Mouse (Mus musculus) adrenal gland, adult (tissue): Measurements from ENCODE around the gene Nepro.

Experiments
- DNase-seq, 2 experiments: peaks; one replicate each; pipeline ENCODE4 v3.0.0; 2022 to 2023; ENCODE audit warnings: low spot score in 1 of 2; ENCODE audit not compliant: inconsistent age in 2 of 2

Nepro gene

DNA sequence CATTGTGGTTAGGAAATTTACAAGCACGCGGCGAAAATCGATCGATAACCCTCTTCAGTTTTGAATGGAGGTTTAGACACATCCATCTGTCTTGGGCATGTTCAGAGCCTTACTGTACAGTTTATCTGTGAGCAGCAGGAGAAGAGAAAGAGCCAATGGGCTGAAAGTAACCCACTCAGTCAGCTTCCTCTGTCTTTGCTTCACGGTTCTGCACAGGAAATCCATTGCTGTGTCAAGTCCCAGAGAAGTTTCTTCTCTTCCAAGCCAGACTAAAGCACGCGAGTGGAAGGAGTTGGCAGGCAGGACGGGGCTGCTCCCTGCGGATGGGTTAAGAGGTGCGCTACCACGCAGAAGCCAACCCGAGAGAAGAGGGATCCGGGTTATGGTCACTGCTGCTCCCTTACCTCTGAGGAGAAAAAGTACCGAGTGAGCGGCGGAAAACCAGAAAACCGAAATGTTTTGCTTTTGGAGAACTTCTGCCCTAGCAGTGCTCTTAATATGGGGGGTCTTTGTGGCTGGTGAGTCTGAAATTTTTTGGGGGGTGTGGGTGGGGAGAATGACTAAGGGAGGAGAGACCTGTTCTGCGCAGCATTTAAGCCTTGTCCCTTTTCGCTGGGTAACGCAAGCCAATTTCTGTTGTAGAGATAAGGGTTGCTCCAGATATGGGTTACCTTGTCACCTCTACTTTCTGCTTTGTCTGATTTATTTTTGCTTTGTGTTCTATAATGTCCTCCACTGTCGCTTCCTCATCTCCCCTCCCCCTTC, 41.6 kb downstream of the Nepro start, which contains the start of gene Cd200r1:
Cd200r1 (plus strand) TSS at position 182 of the 765 bp plus-strand sequence.
- DNase-seq: no peak

DNA sequence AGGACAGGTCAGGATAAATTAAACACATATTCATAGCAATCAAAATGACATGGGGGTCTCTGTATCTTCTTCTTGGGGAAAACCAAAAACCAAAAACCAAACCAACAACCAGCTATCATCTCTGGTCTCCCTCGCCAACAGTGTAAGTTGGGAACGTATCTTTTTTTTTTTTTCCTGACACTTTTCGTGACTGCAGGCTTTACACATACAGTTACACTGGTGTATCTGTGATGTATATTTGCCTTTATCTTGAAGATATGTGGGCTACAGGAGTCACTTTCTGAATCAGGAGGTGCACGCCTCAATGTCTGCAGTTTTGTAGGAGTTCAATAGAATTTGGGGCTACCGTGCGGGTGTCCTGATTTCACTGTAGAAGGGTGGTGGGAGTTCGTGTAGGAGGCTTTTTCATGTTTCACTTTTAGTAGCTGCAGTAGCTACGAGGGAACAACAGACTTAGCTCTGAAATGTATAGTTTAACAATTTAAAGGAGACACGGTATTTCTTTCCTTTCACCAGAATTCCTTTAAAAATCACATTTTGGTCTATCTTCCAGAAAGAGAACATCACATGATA, 42.3 kb downstream of the Nepro start:
- no peak for DNase-seq

DNA sequence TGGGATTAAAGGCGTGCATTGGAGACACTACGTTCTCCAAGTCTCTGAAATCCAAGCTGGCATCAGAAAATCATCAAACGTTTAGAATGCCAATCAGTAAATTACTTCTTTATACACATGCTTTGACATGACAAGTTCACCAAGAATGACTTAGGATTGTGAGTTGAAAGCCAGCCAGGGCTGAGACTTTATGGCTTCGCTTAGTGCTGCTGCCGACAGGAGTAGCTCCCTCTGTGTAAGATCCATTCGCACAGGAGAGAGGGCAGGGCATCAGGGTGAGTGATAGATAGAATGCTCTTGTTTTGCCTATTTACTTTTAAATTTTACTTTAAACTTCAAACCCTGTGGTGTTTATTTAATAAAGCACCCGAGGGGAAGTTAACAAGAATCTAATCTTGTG, 43.4 kb downstream of the Nepro start:
- DNase-seq: no peak

DNA sequence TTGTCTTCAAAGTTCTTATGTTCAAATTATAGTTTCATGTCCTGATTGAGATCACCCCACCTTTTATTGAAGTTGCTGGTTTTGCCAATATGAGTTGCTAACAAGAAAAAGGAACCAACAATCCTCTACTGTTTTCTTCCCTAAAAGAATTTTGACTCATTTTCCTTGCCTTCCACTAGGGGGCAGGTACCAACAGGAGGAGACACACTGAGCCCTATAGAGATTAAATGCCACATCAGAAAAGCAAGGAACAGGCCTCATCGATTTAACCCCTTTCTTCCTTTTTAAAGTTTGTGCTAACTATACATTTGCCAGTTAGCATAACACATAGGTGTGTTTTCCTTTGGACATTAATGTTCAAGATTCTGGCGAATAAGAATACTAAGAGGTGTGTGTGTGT, 43.9 kb downstream of the Nepro start:
- DNase-seq: peak in 1 of 2 experiments; percentile 46

DNA sequence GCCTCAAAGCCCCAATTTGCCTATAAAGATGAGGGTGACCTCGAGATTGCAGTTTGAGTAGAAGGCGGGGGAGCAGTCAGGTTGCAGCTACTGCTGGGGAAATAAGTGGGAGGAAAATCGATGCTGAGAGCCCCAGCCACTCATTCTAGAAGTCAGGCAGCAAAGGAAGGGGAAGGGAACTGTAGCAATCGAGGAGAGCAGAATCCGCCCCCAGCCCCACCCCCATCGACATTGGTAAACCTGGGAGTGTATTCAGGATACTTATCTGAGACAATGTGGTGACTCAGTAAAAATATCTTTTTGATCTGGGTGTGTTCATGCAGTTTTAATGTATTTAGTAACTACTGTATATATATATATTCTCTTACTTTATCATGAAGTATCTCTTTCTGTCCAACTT, 48.5 kb downstream of the Nepro start:
- no peak for DNase-seq

DNA sequence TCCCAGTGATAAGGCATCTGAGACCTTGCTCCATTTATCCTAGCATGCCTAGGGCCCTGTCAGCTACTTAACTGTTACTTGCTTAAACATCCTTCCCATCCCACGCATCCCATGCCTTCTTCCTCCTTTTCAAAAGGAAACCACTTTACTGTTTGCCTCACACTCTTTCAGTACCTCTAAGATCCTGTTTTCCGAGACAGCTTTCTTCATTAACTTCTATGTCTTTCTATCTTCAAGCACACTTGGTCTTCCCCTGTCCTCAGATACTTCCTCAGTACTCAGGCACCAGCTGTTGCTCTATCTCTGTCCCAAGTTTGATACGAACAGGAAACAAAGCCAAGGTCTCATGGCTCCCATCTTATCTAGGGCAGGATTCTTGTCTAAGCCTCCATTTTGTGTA, 49.6 kb downstream of the Nepro start:
- DNase-seq: no peak

DNA sequence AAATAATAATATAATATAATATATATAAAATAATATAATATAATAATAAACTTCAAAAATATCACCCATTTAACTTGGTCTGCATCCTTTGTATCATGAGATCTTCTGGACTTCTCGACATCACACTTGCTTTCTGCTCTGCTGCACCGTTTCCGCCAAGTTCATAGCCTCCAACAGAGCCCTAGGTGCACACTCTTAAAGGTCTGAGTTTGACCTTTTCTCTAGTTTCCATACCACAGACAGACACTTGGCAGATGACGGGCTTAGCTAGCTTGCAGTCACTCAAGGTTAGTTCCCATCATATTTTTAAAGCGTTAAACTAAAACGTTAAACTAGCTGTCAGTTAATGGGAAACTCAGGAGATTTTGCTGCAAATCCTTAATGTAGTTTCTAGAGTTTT, 50.1 kb downstream of the Nepro start:
- no peak for DNase-seq

DNA sequence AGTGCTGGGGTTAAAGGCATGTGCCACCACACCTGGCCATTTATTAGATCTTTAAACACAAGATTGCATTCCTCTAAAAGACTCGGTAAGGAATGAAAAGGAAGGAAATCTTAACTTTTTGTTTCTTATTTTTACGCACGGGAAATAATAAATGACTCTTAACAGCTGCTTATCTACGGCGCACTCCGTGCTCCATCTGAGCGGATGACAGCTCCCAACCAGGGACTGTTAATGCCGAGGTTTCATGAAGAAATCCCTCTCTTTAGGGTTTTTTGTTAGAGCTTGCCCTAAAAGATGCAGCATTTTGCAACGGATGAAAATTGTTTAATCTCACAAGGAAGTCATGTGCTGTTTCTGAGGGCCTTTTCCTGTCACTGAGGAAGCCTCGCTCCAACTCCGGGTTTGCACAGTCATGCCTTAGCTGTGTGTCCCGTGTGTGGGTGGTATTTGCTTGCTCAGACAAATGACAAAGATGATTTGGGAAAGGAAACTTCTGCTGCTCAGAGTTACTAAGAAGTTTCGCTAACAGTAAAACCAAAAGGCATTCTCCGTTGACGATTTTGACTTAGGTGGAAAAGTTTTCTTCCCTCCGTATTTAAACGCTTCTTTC, 54.5 kb downstream of the Nepro start:
- DNase-seq: peak in 1 of 2 experiments; percentile 46

DNA sequence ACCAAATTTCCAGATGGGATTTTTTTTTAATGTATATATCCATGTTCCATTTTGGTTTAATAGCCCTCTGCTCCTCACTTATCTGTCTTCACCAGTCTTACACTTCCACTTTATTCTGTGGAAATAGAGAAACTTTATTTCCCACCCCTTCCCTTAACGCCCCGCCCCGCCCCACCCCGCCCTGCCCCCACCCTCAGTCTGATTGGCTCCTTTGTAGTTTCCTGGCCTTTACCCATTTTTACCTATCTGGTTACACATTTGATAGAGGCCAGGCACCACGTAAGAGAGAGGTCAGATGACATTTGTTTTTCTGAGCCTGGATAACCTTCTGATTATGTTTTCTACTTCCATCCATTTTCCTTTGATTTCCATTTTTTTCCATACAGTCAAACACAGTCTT, 55.4 kb downstream of the Nepro start:
- DNase-seq: no peak

DNA sequence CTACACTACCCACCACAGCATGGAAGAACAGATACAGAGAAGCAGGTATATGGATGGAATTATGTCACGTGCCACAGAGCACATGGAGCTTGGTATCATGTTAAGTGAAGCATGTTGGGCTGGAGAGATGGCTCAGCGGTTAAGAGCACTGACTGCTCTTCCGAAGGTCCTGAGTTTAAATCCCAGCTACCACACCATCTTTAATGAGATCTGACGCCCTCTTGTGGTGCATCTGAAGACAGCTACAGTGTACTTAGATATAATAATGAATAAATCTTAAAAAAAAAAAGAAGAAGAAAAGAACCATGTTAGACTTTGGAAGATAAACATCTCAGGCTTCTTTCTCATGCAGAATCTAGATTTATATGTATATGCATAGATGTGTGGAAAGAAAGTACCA, 56.6 kb downstream of the Nepro start:
- no peak for DNase-seq
